Mouse (Mus musculus): ENCODE data around the gene Tspan8.

Tspan8 gene

GRCm38 (mm10) chr10:115846930-115847329 is 30.3 kb downstream of the Tspan8 start:
- DNase-seq = no peak

GRCm38 (mm10) chr10:115848511-115848910 is 31.9 kb downstream of the Tspan8 start:
- DNase-seq = no peak

GRCm38 (mm10) chr10:115860210-115860880 is 43.7 kb downstream of the Tspan8 start:
- no peak for DNase-seq

- DNase-seq = no peak
Observed at GRCm38 (mm10) chr10:115861967-115862366, 45.3 kb downstream of the Tspan8 start.

- no peak for DNase-seq
Observed at GRCm38 (mm10) chr10:115882757-115883156, 66.1 kb downstream of the Tspan8 start.

- DNase-seq = no peak
Observed at GRCm38 (mm10) chr10:115891924-115892323, 75.3 kb downstream of the Tspan8 start.

GRCm38 (mm10) chr10:115892973-115893372 is 76.3 kb downstream of the Tspan8 start:
- DNase-seq = no peak

GRCm38 (mm10) chr10:115894045-115894444 is 77.4 kb downstream of the Tspan8 start:
- no peak for DNase-seq

GRCm38 (mm10) chr10:115896764-115897163 is 80.1 kb downstream of the Tspan8 start:
- DNase-seq = no peak

- no peak for DNase-seq
Observed at GRCm38 (mm10) chr10:115897235-115897634, 80.6 kb downstream of the Tspan8 start.

Measured in cerebellum, adult 11-12 months (tissue).